Mouse (Mus musculus): ENCODE measurements around the gene Aifm3.
"Not testable (repeated sequence)": the region's sequence is repeated elsewhere in the genome, so short reads cannot be mapped to it uniquely, and the experiment has no call there.

The Aifm3 gene

DNA sequence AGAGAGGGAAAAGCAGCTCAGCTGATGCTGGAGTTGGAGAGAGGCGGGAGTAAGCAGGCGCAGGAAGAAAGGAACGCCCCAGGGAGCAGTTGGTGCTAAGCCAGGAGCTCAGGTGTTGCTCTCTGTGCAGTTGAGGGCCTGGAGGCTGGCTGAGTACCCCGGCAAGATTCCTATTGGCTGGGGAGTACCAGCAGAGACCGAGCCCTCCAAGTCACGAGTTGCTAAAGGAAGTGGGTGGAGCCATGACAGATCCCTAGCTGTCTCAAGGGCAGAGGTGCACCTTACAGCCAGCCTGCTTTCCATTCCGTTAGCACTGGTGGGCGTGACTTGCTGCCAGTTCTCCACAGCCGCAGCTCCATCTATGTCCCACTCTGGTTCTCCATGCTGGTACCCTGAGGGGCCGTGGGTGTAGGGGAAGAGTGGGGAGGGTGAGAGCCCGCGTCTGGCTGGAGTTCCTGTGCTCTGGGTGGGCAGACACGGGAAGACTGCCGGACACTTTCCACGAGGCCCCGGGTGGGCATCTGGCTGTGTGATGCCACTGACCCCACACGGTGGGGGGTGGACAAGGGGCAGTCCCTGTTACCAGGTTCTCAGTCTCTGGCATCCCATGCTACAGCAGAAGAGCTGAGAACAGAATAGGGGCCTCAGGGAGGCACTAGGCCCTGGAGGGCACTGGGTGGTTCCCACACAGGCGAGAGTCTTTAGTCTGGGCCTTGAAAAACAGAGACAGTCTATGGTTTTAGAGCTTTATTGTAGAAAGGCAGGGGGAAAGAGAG is 64.7 kb downstream of the Aifm3 start:
- DNase-seq (ENCODE audit: low read depth, low spot score), result peak; percentile 89

GRCm38 (mm10) chr16:17554702-17555101 is 65.3 kb downstream of the Aifm3 start:
- not testable (repeated sequence) for DNase-seq (ENCODE audit: low read depth, low spot score)

GRCm38 (mm10) chr16:17556180-17556579 is 66.8 kb downstream of the Aifm3 start:
- no peak for DNase-seq (ENCODE audit: low read depth, low spot score)

DNA sequence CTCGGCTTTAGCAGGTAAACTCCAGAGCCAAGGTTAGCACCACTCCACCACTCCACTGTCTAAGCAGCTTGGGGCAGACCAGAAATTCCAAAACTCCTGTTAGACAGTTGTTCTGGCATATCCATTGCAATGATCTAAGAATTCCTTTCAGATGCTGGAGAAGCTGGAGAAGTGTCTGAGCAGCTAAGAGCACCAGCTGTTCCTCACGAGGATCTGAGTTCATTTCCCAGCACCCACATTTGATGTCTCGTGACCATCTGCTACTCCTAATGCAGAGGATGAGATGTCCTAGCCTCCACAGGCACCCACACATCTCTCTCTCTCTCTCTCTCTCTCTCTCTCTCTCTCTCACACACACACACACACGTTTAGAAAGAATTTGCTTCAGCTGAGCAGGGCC is 67.5 kb downstream of the Aifm3 start:
- peak; percentile 82 for DNase-seq (ENCODE audit: low read depth, low spot score)
